Mouse (Mus musculus) intestine, embryonic 14.5 days (tissue): ENCODE data around the gene Olfr103. TPM values are rescaled to one million over a fixed set of nuclear protein-coding genes. Genes with fewer than 3 reads are reported as not detected.

Experiments used
- polyA plus RNA-seq: library from polyadenylated mRNA; unstranded; fragments of >200 nt; fragmentation: Nextera tagmentation; extraction: Ambion mirVana; gene quantifications from 2 replicates; pipeline ENCODE4 v1.2.1, GENCODE M21; 2014

Olfr103 gene
- polyA plus RNA-seq, 1 experiment from 2014 or later: not detected

Other genes starting within 250 kb of the Olfr103 start
- gene Olfr91, start 241.4 kb downstream of the Olfr103 start, polyA plus RNA-seq: not detected in 2 replicates
- not detected in 2 replicates for gene Olfr92, start 219.6 kb downstream of the Olfr103 start, polyA plus RNA-seq
- not detected in 2 replicates for gene Olfr93, start 178.2 kb downstream of the Olfr103 start, polyA plus RNA-seq
- not detected in 2 replicates for gene Ubd, start 145.8 kb downstream of the Olfr103 start, polyA plus RNA-seq
- gene Olfr94, start 138.7 kb downstream of the Olfr103 start, polyA plus RNA-seq: not detected in 2 replicates
- gene Olfr95, start 126.6 kb downstream of the Olfr103 start, polyA plus RNA-seq: not detected in 2 replicates
- gene Olfr96, start 119.6 kb downstream of the Olfr103 start, polyA plus RNA-seq: not detected in 2 replicates
- not detected in 2 replicates for gene Olfr97, start 102.4 kb downstream of the Olfr103 start, polyA plus RNA-seq
- gene Olfr98, start 75.9 kb downstream of the Olfr103 start, polyA plus RNA-seq: not detected in 2 replicates
- 4.6 and 5.4 TPM in 2 replicates for gene H2-M3, start 69.5 kb downstream of the Olfr103 start, polyA plus RNA-seq
- not detected in 2 replicates for gene Olfr99, start 56.2 kb downstream of the Olfr103 start, polyA plus RNA-seq
- gene Olfr101, start 35.4 kb downstream of the Olfr103 start, polyA plus RNA-seq: not detected in 2 replicates
- not detected in 2 replicates for gene Olfr102, start 22.6 kb downstream of the Olfr103 start, polyA plus RNA-seq
- not detected in 2 replicates for gene Olfr104-ps, start 19.9 kb upstream of the Olfr103 start, polyA plus RNA-seq
- not detected in 2 replicates for gene Olfr105-ps, start 39.3 kb upstream of the Olfr103 start, polyA plus RNA-seq
- not detected in 2 replicates for gene Olfr106-ps, start 50.7 kb upstream of the Olfr103 start, polyA plus RNA-seq
- not detected in 2 replicates for gene Olfr107, start 59.5 kb upstream of the Olfr103 start, polyA plus RNA-seq
- not detected in 2 replicates for gene Olfr108, start 105.8 kb upstream of the Olfr103 start, polyA plus RNA-seq
- not detected in 2 replicates for gene Olfr109, start 119.2 kb upstream of the Olfr103 start, polyA plus RNA-seq
- gene H2-M2, start 143.9 kb upstream of the Olfr103 start, polyA plus RNA-seq: not detected in 2 replicates
- not detected in 2 replicates for gene Olfr110, start 152.8 kb upstream of the Olfr103 start, polyA plus RNA-seq
- gene Olfr111, start 168.3 kb upstream of the Olfr103 start, polyA plus RNA-seq: not detected in 2 replicates
- gene Olfr112, start 229.8 kb upstream of the Olfr103 start, polyA plus RNA-seq: not detected in 2 replicates
- not detected in 2 replicates for gene Olfr113, start 238.0 kb upstream of the Olfr103 start, polyA plus RNA-seq